Mouse (Mus musculus): ENCODE results near the gene Bmpr2.

GRCm38 (mm10) chr1:59862144-59862543 lies 98.9 kb downstream of the Bmpr2 start:
- TF ChIP-seq CTCF (IDR thresholded peaks at IDR 0.05; ENCODE audit: control insufficient read depth, insufficient read depth, insufficient read length) (no peak), FOSL1 (IDR thresholded peaks at IDR 0.05; ENCODE audit: insufficient read depth, low read length, poor library complexity, severe bottlenecking) (no peak), MYOD1 (IDR thresholded peaks at IDR 0.05; ENCODE audit: control insufficient read depth, insufficient read length, low read depth) (no peak), USF1 (IDR thresholded peaks at IDR 0.05; ENCODE audit: low read depth) (no peak), CEBPB (IDR thresholded peaks at IDR 0.05; ENCODE audit: low read depth) (no peak)
